Mouse (Mus musculus) thymus, adult 2 months (tissue): ENCODE data around the gene Gm11634. TPM values are rescaled to one million over a fixed set of nuclear protein-coding genes. Genes with fewer than 3 reads are reported as not detected.
A peak's percentile ranks its signal among the peaks of the same experiment; 100 is the strongest.
"Not testable (repeated sequence)": the region's sequence is repeated elsewhere in the genome, so short reads cannot be mapped to it uniquely, and the experiment has no call there.

ENCODE experiments used
- DNase-seq: peaks from one replicate; pipeline ENCODE4 v3.0.0; 2021
- H3K27ac ChIP-seq: fragments of 200-500 bp; 2 replicates; pipeline ENCODE4 v1.5.1; 2012; ENCODE audit warnings: low read length, control low read depth; ENCODE audit not compliant: control insufficient read depth, insufficient read depth
- H3K27me3 ChIP-seq: fragments of 200-500 bp; 2 replicates; pipeline ENCODE4 v1.6.1; 2012; ENCODE audit warnings: mild to moderate bottlenecking, low read length, moderate library complexity, mixed read lengths; ENCODE audit not compliant: control insufficient read depth, insufficient read depth
- H3K36me3 ChIP-seq: fragments of 200-500 bp; 2 replicates; pipeline ENCODE4 v1.6.1; 2012; ENCODE audit warnings: mild to moderate bottlenecking, low read length, moderate library complexity; ENCODE audit not compliant: control insufficient read depth, insufficient read depth
- H3K4me1 ChIP-seq: fragments of 200-500 bp; replicated peaks from 2 replicates; pipeline ENCODE4 v1.6.1; 2012; ENCODE audit warnings: low read length; ENCODE audit not compliant: control insufficient read depth, insufficient read depth
- H3K4me3 ChIP-seq: fragments of 200-500 bp; 2 replicates; pipeline ENCODE4 v1.5.1; 2012; ENCODE audit warnings: mild to moderate bottlenecking, low read length, control low read depth, moderate library complexity; ENCODE audit not compliant: control insufficient read depth, insufficient read depth
- CTCF ChIP-seq: fragments of 200-500 bp; IDR thresholded peaks from 2 replicates; pipeline ENCODE4 v1.5.1; 2012; ENCODE audit warnings: mild to moderate bottlenecking, control low read depth, low read length, moderate library complexity, borderline replicate concordance; ENCODE audit not compliant: control insufficient read depth, poor library complexity, insufficient read depth; ENCODE audit errors: extremely low read depth
- POLR2A ChIP-seq: fragments of 200-500 bp; IDR thresholded peaks from 2 replicates; pipeline ENCODE4 v1.6.1; 2012; ENCODE audit warnings: mild to moderate bottlenecking, low read length, control low read depth, moderate library complexity; ENCODE audit not compliant: control insufficient read depth, poor library complexity, insufficient read depth; ENCODE audit errors: extremely low read depth
- WGBS: fragments of 180-500 bp; shearing (Covaris S2); methylation state at CpG from one replicate; pipeline ENCODE4 v1.1.7; 2018; 5-methylcytosine and 5-hydroxymethylcytosine counted together
- polyA plus RNA-seq: library from polyadenylated mRNA; depleted of rRNA; stranded (reverse); fragments of >200 nt; gene quantifications from 2 replicates; pipeline ENCODE4 v1.2.3, GENCODE M21; 2012

The Gm11634 gene
- polyA plus RNA-seq, 1 experiment = not detected

DNA sequence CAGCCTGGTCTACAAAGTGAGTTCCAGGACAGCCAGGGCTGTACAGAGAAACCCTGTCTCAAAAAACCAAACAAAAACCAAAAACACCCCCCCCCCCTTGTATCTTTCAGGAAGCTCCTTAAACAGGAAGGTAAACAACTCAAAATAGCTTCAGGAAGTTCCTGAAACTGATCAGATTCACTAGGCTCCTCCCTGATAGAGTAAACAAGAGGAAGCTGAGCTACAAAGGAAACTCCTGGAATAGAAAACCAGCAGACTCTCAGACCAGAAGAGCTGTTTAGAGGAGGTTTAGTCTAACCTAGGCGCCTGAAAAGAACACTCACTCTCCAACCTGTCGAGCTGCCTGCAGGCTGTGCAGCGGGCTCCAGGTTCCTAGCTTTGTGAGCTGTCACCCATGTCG is 40.7 kb upstream of the Gm11634 start:
- TF ChIP-seq CTCF = no peak
- TF ChIP-seq POLR2A = no peak
- H3K36me3 ChIP-seq = peaks cover 4% of the 10 kb centered on the region
- no peak for DNase-seq
- WGBS = 100% methylated on average over 4 of the region's 4 CpGs
- H3K4me3 ChIP-seq = no peak overlapping the region
- no peak overlapping the region for H3K27ac ChIP-seq
- H3K4me1 ChIP-seq = peaks cover 4% of the 10 kb centered on the region
- H3K27me3 ChIP-seq = no peaks in the 10 kb centered on the region

DNA sequence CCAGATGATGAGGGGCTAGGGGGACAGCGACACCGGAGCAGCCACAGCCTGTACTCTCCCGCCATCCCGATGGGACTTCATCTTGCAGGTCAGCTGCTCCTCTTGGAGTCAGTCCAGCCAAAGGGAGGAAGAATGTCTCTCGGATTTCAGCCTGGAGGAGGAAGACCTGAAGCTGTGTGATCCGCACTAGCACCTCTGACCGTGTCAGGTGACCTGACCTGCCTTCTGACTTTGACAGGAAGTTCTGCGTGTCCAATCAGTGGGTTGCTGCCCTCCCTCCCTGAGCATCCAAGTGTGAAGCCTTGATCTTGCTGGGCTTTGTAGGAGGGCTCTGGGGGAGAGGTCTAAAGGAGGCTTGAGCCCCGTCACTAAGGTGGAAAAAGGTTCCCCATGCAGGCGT is 36.6 kb upstream of the Gm11634 start:
- Histone ChIP-seq H3K4me3 (no peak overlapping the region), H3K27ac (no peak overlapping the region), H3K27me3 (no peaks in the 10 kb centered on the region), H3K36me3 (peaks cover 6% of the 10 kb centered on the region), H3K4me1 (no peaks in the 10 kb centered on the region)
- WGBS = 96% methylated on average over 10 of the region's 10 CpGs
- TF ChIP-seq CTCF (no peak), POLR2A (no peak)
- no peak for DNase-seq

DNA sequence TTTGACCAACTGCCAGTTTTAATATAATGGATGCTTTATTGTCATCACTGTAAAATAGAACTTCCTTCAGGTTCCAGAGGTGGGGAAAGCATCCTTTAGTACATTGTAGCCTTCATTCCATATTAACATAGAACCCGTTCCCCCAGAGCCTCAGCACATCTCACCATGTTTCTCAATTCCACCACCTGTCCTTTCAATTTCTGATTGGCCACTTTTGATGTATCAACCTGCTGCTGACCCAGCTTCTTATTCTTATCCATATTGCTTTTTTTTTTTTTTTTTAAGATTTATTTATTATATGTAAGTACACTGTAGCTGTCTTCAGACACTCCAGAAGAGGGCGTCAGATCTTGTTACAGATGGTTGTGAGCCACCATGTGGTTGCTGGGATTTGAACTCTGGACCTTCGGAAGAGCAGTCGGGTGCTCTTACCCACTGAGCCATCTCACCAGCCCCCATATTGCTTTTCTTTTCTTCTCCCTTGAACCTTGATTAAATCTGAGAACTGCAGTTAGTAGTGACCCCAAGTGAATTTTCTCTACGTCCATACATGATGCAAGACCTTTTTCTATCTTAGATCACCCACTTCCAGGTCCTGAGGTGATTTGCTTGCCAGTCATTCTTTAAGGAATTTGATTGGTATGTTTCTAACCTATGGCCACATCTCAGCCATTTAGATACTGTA is 29.8 kb upstream of the Gm11634 start:
- H3K27me3 ChIP-seq, H3K27ac ChIP-seq, H3K36me3 ChIP-seq, H3K4me3 ChIP-seq, H3K4me1 ChIP-seq, DNase-seq: not testable (repeated sequence)
- 87% methylated on average over 4 of the region's 5 CpGs for WGBS

DNA sequence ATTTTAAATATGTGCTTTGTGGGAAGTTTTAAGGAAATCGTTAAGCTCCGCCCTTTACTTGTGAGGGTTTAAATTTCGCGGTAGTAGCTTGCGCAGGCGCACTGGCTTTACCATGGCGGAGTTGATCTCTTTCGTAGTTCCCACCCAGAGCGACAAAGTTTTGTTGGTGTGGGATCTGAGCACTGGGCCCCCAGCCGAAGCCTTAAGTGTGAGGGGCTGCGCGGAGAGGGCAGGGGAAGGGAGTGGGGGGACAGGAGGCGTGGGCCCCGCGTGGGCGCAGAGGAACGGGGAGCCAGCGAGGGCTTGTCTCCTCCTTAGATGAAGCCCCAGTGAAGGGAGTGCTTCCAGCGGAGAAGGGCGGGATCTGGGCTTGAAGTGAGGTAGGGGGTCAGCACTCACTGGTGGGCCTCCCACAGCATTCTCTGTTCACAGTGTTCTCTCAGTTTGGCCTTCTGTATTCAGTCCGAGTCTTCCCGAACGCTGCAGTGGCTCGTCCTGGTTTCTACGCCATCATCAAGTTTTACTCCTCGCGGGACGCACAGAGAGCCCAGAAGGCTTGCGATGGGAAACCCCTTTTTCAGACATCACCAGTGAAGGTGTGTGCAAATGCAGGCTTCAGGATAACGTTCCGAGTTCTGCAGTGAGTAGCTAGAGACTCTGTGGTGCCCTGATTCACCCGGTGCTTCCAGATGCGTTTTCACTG is 29.0 kb upstream of the Gm11634 start:
- under 1% methylated on average over 33 of the region's 33 CpGs for WGBS
- DNase-seq = peak; percentile 86
- H3K4me1 ChIP-seq = peaks cover 3% of the 10 kb centered on the region
- H3K27me3 ChIP-seq = no peaks in the 10 kb centered on the region
- no peaks in the 10 kb centered on the region for H3K36me3 ChIP-seq
- peak overlapping the region; percentile 87 for H3K4me3 ChIP-seq
- TF ChIP-seq CTCF = no peak
- TF ChIP-seq POLR2A = peak; percentile 29; the same call in 1 of the 2 replicates
- peak overlapping the region; percentile 83 for H3K27ac ChIP-seq

DNA sequence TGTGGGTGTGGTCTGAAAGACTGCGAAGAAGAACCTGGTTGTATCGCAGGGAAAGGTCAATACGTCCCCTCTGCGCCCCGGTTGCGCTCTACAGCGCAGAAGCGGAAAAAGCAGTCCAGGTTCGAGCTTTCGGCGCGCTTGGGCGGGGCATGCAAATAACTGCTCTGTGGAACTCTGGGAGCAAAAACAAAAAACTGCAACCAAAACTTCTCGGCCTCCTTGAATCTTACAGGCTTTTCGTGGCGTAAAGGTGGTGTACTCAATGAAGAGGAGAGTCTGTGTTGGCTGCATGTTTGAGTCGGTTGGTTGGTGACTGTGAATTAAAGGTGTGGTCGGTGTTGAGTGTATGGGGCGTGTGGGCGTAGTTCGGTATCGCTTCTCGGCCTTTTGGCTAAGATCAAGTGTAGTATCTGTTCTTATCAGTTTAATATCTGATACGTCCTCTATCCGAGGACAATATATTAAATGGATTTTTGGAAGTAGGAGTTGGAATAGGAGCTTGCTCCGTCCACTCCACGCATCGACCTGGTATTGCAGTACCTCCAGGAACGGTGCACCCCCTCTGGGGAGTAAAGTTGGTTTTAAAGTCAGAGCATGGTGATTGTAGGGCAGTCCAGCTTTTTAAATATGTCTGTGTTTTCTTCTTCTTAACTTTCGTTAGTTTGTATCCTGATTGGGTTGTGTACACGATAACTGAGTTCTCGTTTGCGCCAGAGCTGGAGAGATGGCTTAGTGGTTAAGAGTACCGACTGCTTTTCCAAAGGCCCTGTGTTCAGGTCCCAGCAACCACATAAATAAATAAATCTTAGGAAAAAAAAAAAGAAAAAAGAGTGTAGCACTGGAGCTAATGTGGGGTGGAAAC is 28.2 kb upstream of the Gm11634 start, which contains the start of gene Rdm1:
Gene Rdm1 (plus strand): TSS at position 201 of the 862 bp plus-strand sequence.
- Histone ChIP-seq H3K27me3 (no peaks in the 10 kb centered on the region), H3K4me1 (peaks cover 3% of the 10 kb centered on the region), H3K4me3 (peak within 1 kb of the TSS; percentile 87), H3K27ac (peak within 1 kb of the TSS; percentile 83), H3K36me3 (no peaks in the 10 kb centered on the region)
- TF ChIP-seq POLR2A (peak; percentile 68), CTCF (no peak)
- under 1% methylated on average over 34 of the region's 34 CpGs for WGBS
- peak; percentile 79 for DNase-seq

DNA sequence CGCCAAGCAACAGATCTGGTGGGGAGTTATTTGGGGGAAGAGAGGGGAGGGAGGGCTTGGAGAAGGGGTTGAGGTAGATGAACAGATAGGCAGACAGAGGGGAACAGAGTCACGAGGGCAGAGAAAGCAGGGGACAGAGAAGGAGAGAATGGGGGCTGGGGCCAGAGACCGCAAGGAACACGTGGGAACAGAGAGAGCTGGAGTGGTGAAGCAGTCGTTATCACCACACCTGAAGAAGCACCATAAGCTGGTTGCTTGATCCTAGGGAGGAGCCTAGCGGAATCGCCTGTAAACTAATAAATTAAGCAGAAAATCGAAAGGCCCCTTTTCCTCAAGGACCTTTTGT is 27.6 kb upstream of the Gm11634 start:
- no peaks in the 10 kb centered on the region for H3K36me3 ChIP-seq
- TF ChIP-seq CTCF (no peak), POLR2A (no peak)
- H3K4me1 ChIP-seq = peaks cover 3% of the 10 kb centered on the region
- no peaks in the 10 kb centered on the region for H3K27me3 ChIP-seq
- WGBS = 2% methylated on average over 8 of the region's 8 CpGs
- peak overlapping the region; percentile 30 for H3K4me3 ChIP-seq
- DNase-seq = no peak
- peak overlapping the region; percentile 79 for H3K27ac ChIP-seq

DNA sequence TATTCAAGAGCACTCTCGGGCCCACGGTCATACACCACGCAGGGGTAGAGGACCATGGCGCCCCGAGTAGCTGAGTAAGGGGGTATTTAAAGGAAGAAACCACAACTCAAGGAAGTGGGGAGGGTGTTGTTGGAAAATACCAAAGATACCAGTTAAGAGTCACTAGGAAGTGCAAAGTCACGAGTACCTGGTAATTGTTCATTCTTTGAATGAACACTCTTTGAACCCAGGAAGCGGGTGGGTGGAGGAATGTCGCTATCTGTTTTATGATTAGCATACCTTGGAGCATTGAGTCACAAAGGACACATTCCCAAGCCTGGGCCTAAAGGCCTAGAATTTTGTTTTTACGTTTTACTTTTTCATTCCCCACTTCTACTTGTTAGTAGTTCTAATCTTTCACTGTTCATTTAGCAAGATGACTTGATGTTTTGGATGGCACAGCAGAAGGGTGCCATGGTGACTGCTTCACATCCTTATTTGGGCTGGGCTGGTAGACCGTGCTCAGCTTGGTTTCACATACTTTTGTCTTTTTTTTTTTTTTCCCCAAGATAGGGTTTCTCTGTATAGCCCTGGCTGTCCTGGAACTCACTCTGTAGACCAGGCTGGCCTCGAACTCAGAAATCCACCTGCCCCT is 21.1 kb upstream of the Gm11634 start:
- peaks cover 15% of the 10 kb centered on the region for H3K4me1 ChIP-seq
- H3K27me3 ChIP-seq, H3K27ac ChIP-seq, DNase-seq, H3K36me3 ChIP-seq, H3K4me3 ChIP-seq: not testable (repeated sequence)
- WGBS = 60% methylated on average over 11 of the region's 11 CpGs
